Mouse (Mus musculus) spleen, adult 12 weeks (tissue): ENCODE results near the gene Car10.

ENCODE experiments used
- DNase-seq: peaks from one replicate; pipeline ENCODE4 v3.0.0; 2022; ENCODE audit warnings: low spot score

Car10 gene

GRCm38 (mm10) chr11:93490211-93490820 is 392.5 kb downstream of the Car10 start:
- no peak for DNase-seq

DNA sequence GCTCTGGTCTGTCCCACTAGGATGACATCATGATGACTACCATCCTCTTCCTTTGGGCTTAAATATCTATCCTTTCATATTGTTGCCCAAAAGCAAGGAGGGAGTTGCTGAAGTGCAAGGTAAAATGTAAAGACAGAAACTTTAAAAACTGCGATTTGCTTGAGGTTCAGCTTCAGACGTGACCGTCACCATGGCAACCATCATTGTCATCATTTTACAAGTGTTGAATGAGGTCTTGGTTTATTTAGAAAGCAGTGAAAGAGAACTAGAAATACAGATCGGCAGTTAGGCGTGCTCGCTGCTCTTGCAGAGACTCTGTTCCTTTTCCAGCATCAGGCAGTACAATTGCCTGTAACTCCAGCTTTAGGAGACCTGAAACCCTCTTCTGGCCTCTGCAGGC is 400.1 kb downstream of the Car10 start:
- no peak for DNase-seq

DNA sequence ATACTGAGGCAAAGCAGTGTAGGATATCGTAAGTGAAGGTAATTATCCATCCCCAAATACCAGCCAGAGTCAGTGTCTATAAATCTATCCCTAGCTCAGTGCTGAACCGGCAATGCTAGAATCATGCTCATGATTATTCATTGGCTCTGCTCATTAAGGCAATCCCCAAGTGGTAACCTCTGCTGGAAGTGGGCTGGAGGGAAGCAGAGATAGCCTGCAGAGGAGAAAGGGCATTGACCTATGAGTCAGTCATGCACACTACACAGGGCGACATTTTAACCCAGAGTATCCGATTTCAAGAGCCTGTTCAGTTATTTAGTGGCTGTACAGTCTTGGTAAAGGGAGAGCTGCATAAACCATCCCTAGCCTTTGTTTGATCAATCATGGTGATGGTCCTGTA is 402.6 kb downstream of the Car10 start:
- no peak for DNase-seq

DNA sequence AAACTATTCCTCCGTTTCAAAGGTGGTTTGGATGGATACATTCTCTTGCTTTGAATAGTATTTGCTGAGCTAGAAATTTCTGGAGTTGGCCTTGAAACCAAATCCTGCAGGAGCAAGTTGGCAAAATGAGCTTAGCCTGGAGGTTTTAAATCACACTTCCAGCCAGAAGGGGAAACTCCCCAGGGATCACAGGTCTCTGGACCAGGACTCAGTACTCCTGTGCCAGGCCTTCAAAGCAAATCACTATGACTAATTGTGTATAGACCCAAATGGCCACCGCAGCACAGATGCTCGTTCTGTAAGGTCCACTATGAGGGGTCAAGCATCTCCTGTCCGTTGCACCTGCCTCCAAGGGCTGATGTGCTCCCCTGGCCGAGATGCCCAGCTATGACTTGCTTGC is 403.8 kb downstream of the Car10 start:
- DNase-seq: no peak

- DNase-seq: no peak
Observed at GRCm38 (mm10) chr11:93502864-93503263, 405.0 kb downstream of the Car10 start.

DNA sequence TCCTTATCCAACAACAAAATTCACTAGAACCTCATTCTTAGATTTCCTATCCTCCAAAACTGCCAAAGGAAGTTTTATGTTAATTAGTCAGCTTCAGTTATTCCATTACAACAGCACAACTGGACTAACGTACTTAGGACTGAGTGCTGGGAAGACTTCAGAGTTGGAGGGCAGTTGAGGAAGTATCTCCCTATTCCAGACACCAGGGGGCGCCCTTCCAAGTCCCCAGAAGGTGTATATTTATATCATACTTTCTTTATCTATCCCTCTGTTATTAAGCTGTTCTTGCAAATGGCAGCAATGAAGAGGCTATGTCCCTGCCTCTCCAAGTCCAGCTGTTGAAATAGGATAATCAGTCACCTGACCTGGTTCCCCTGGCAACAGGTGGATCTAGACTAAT is 405.6 kb downstream of the Car10 start:
- no peak for DNase-seq

- DNase-seq: no peak
Observed at GRCm38 (mm10) chr11:93509527-93510235, 411.9 kb downstream of the Car10 start.

DNA sequence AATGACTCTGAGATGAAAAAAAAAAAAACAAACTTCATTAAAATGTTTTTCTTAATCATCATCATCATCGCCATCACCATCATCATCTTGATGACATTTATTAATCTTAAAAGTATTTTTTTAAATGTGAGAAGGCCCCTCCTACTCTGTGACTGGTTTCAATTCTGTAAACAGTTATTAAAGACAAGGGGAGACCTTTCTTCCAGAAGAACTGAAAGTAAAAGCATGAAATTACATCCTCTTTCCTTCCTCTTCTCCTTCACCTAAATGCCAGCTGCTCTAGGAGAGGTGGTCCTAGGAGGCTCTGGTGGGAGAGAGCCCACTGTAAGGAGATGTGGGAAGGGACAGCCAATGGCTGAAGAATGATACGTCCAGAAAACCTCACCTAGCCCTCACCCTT is 415.0 kb downstream of the Car10 start:
- DNase-seq: no peak

- DNase-seq: no peak
Observed at GRCm38 (mm10) chr11:93514396-93514795, 416.6 kb downstream of the Car10 start.

DNA sequence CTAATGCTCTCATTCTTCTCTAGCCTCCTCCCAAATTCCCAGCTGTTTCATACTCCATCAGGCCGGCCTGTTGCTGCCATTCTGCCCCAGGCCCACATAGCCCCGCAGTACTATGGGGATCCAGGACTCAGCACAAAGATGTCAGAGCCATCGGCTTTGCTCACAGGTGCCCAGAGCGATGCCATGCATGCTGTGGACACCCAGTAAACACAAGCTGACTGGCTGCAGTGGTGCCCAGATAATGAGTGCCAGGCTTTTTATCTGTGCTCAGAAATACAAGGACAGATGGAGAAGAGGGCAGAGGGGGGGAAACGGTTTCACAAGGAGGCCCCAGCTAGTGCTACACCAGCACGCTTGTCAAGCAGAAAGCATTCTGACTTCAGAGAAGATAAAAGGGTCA is 417.7 kb downstream of the Car10 start:
- DNase-seq: no peak

DNA sequence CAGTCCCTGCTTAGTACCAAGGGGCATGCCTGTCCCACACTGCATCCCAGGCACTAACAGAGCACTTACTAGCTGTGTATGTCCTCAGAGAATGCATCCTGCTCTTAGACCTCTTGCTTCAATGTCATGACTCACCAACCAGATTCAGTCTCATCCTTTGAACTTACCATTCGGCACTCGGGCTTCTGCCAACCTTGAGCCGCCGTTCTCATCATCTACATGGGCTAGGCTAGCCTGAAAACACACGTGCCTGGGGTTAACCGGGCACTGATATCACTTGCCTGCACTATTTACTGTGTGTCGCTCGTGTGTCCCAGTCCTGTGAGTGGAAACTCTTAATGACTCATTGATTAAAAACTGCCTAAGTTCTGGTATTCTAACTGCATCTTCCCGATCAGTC is 418.4 kb downstream of the Car10 start:
- DNase-seq: no peak

- no peak for DNase-seq
Observed at GRCm38 (mm10) chr11:93516946-93517345, 419.1 kb downstream of the Car10 start.

DNA sequence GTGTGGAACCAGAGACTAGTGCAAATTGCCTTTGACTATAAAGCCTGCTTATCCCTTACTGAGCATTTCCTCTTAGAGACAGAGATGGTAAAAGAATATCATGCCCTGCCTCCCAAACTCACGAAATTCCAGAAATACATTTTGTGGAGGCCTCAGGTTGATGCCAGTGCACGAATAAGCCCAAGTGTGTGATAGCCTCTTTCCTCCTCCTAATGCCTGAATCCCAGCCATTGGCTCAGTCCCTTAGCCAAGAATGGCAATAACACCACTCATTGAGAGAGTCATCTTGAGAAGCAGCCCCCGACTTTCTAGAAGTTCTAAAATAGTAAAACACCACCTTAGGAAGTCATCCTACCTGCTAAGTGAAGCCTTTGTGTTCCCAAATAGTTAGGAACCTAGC is 424.7 kb downstream of the Car10 start:
- no peak for DNase-seq

DNA sequence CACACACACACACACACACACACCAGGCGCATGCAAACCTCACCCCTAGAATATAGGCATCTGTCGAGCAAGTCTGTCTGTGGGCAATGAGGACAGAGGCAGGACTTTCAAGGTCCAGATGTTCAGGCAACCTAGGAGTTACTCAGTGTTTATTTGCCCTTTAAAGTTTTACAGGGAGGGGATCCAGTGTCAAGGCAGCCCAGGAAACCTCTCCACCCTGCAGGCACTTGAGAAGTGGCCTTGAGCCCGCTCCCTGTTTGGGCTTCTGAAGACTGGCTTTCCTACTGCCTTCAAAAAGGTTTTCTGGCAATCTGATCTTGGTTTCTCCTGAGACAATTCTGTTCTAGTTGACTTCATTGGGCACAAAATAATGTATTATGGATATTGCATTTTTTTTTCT is 428.1 kb downstream of the Car10 start:
- no peak for DNase-seq

DNA sequence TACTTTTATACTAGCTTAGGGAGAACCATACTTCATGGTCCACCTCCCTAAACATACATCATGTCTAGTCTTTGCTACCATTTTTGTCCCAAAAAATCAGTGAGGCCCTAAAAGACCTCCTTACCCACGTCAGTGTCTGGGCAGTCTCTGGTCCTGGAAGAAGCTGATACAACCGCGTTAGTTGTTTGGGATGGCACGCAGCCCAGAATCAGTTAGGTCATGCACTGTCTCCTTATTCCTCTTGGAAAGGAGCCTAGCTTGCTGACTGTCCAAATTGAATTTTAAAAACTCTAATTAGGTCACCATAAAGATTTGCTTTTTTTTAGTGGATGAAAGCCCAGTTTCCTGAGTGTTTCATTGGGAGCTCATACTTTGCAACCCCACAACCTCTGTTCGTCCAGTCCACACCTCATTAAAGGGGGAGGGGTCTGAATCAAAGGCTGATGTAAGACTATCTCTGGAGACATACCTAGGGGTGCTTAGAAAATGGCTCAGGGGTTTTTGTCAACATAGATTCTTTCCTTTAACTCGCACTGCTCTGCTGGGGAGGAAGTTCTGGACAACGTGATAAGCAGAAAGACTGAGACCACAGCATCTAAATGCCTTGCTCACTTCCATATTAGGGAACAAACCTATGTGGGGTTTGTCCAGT is 433.3 kb downstream of the Car10 start:
- DNase-seq: no peak

GRCm38 (mm10) chr11:93536244-93536643 is 438.4 kb downstream of the Car10 start:
- DNase-seq: no peak

DNA sequence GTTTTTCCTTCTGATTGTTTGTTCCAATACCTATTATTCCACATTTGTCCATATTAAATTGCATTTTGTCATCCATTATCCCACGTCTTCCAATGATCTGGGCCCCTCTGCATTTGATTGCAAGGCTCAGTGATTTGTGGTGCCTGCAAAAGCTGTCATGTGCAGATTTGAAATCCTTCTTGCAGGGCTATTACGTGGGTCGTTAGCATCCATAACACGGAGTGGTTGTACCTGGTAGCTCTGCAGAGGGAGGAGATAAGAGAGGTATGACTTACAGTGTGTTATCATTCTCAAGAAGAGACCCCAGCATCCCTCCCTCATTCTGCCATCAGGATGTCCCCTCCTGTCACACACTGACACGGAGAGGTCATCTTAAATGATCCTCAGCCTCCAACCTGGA is 451.1 kb downstream of the Car10 start:
- no peak for DNase-seq

GRCm38 (mm10) chr11:93550908-93551307 is 453.1 kb downstream of the Car10 start:
- no peak for DNase-seq

- no peak for DNase-seq
Observed at GRCm38 (mm10) chr11:93559118-93559517, 461.3 kb downstream of the Car10 start.

- DNase-seq: no peak
Observed at GRCm38 (mm10) chr11:93560570-93560969, 462.7 kb downstream of the Car10 start.

DNA sequence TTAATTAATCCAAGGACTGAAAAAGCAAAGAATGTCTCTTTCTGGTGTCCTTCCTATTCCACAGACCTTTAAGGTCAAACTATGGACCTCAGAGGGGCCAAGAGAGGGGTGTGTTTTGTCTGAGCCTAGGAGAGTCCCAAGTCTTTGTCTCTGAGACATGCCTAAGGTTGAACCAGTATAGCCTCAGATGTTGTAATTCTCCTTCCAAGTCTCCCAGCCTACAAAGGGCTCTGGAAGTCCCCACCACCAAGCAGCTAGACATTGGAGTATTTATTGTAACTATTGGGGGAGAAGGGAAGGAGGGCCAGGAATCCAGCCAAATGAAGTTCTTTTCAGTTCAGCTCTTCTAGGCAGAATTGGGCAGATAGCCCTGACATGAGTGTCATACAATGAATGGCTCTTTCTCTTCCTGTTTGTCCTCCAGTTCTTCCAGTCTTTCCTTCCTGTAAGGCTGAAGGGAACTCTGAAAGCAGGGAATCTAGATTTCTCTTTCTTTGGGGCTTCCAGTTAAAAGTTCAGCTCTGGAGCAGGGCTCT is 464.6 kb downstream of the Car10 start:
- no peak for DNase-seq

- no peak for DNase-seq
Observed at GRCm38 (mm10) chr11:93565756-93566155, 467.9 kb downstream of the Car10 start.

GRCm38 (mm10) chr11:93571917-93572641 is 474.3 kb downstream of the Car10 start:
- DNase-seq: no peak
